Mouse (Mus musculus) kidney, adult 2 months (tissue): Measurements from ENCODE around the gene BC049730.

Experiments
- CTCF ChIP-seq: fragments of 200-500 bp; conservative IDR thresholded peaks from 2 replicates; pipeline ENCODE4 v1.5.1; 2011; ENCODE audit warnings: low read depth, mild to moderate bottlenecking, control low read depth, low read length, moderate library complexity, mixed read lengths; ENCODE audit not compliant: insufficient read depth, insufficient read length
- POLR2A ChIP-seq: fragments of 200-500 bp; IDR thresholded peaks from one replicate; pipeline ENCODE4 v1.6.1; 2011; ENCODE audit warnings: low read depth, low read length, control low read depth

GRCm38 (mm10) chr7:24750695-24751094 lies 41.7 kb downstream of the BC049730 start:
- TF ChIP-seq POLR2A, result no peak
- no peak for TF ChIP-seq CTCF
